Mouse (Mus musculus): ENCODE measurements around the gene Galnt10.
A peak's percentile ranks its signal among the peaks of the same experiment; 100 is the strongest.
"Not testable (repeated sequence)": the region's sequence is repeated elsewhere in the genome, so short reads cannot be mapped to it uniquely, and the experiment has no call there.

Galnt10 gene

GRCm38 (mm10) chr11:57786616-57787418, 141.6 kb downstream of the Galnt10 start:
- no peak for DNase-seq (ENCODE audit: low read depth, low spot score)

GRCm38 (mm10) chr11:57787913-57788312, 142.7 kb downstream of the Galnt10 start:
- no peak for DNase-seq (ENCODE audit: low read depth, low spot score)

- DNase-seq (ENCODE audit: low read depth, low spot score), result no peak
These were observed 145.8 kb downstream of the Galnt10 start for GRCm38 (mm10) chr11:57790866-57791535.

GRCm38 (mm10) chr11:57795086-57795485, 149.8 kb downstream of the Galnt10 start:
- DNase-seq (ENCODE audit: low read depth, low spot score), result no peak

- DNase-seq (ENCODE audit: low read depth, low spot score), result no peak
These were observed 152.6 kb downstream of the Galnt10 start for GRCm38 (mm10) chr11:57797828-57798227.

- no peak for DNase-seq (ENCODE audit: low read depth, low spot score)
These were observed 154.2 kb downstream of the Galnt10 start for GRCm38 (mm10) chr11:57799456-57799855.

- no peak for DNase-seq (ENCODE audit: low read depth, low spot score)
These were observed 155.2 kb downstream of the Galnt10 start for GRCm38 (mm10) chr11:57800266-57800951.

- DNase-seq (ENCODE audit: low read depth, low spot score), result peak; percentile 83
These were observed 155.9 kb downstream of the Galnt10 start, which contains the start of gene Sap30l for GRCm38 (mm10) chr11:57800971-57801765. Gene Sap30l, plus strand, starts transcription at chr11:57801637.

- DNase-seq (ENCODE audit: low read depth, low spot score), result no peak
These were observed 156.7 kb downstream of the Galnt10 start for GRCm38 (mm10) chr11:57801766-57802510.

- DNase-seq (ENCODE audit: low read depth, low spot score), result no peak
These were observed 157.2 kb downstream of the Galnt10 start for GRCm38 (mm10) chr11:57802511-57802870.

GRCm38 (mm10) chr11:57805047-57805446, 159.8 kb downstream of the Galnt10 start:
- DNase-seq (ENCODE audit: low read depth, low spot score), result no peak

- DNase-seq (ENCODE audit: low read depth, low spot score), result no peak
These were observed 163.9 kb downstream of the Galnt10 start for GRCm38 (mm10) chr11:57809017-57809731.

GRCm38 (mm10) chr11:57809732-57810098, 164.5 kb downstream of the Galnt10 start:
- DNase-seq (ENCODE audit: low read depth, low spot score), result no peak

- DNase-seq (ENCODE audit: low read depth, low spot score), result no peak
These were observed 165.8 kb downstream of the Galnt10 start for GRCm38 (mm10) chr11:57811006-57811405.

- DNase-seq (ENCODE audit: low read depth, low spot score), result no peak
These were observed 167.0 kb downstream of the Galnt10 start for GRCm38 (mm10) chr11:57812212-57812611.

- DNase-seq (ENCODE audit: low read depth, low spot score), result no peak
These were observed 168.4 kb downstream of the Galnt10 start for GRCm38 (mm10) chr11:57813641-57814040.

GRCm38 (mm10) chr11:57818189-57818588, 172.9 kb downstream of the Galnt10 start:
- no peak for DNase-seq (ENCODE audit: low read depth, low spot score)

- no peak for DNase-seq (ENCODE audit: low read depth, low spot score)
These were observed 174.8 kb downstream of the Galnt10 start for GRCm38 (mm10) chr11:57819999-57820581.

- not testable (repeated sequence) for DNase-seq (ENCODE audit: low read depth, low spot score)
These were observed 177.9 kb downstream of the Galnt10 start for GRCm38 (mm10) chr11:57823159-57823558.

- no peak for DNase-seq (ENCODE audit: low read depth, low spot score)
These were observed 178.5 kb downstream of the Galnt10 start for GRCm38 (mm10) chr11:57823714-57824113.
